Mouse (Mus musculus): Measurements from ENCODE around the gene Hist1h3i. TPM values are rescaled to one million over a fixed set of nuclear protein-coding genes. Genes with fewer than 3 reads are reported as not detected.
"Not testable (repeated sequence)": the region's sequence is repeated elsewhere in the genome, so short reads cannot be mapped to it uniquely, and the experiment has no call there.

Hist1h3i gene
- polyA plus RNA-seq, 1 experiment from 2014 or later, result 32.1 TPM

DNA sequence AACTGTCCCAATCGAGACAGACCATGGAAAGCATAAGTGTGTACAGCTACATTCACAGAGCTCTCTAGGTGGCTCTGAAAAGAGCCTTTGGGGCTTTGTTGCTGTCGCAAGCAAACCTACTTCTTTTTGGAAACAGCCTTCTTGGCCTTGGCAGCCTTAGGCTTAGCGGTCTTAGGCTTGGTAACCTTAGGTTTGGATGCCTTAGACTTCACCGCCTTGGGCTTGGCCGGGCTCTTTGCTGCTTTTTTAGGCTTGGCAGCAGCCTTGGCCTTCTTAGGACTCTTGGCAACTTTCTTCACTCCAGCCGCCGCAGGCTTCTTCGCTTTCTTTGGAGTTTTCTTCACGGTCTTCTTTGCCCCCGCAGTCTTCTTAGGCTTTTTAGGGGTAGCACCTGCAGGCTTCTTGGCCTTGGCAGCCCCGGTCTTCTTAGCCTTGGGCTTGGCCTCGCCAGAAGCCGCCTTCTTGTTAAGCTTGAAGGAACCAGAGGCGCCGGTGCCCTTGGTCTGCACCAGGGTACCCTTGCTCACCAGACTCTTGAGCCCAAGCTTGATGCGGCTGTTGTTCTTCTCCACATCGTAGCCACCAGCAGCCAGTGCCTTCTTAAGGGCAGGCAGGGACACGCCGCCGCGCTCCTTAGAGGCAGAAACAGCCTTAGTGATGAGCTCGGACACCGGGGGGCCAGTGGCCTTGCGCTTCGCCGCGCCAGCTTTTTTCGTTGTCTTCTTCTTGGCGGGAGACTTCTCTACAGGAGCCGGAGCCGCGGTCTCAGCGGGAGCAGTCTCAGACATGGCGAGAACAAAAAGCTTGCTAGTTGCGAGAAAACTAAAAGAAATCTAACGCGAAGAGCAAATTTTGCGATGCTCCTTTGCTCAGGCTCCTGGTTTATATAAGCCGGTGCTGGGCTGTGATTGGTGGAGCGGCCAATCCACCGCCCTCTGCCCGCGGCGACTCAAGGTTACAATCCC, 3.1 kb downstream of the Hist1h3i start, which contains the start of gene Hist1h1b:
Gene Hist1h1b (minus strand): TSS at position 859 of the 965 bp plus-strand sequence.
- Histone ChIP-seq H3K9me3 (no peaks in the 10 kb centered on the region), H3K9ac (peak within 1 kb of the TSS; percentile 71), H3K27me3 (no peaks in the 10 kb centered on the region), H3K4me2 (peak within 1 kb of the TSS; percentile 94), H3K4me1 (replicated peaks) (peaks cover 45% of the 10 kb centered on the region), H3K27ac (replicated peaks) (peak within 1 kb of the TSS; percentile 82), H3K36me3 (no peaks in the 10 kb centered on the region), H3K4me3 (peak within 1 kb of the TSS; percentile 54)
- under 1% methylated on average over 44 of the region's 44 CpGs for WGBS
- ATAC-seq (ENCODE audit: low read depth), result peak; percentile 2; the same call in 1 of the 2 replicates

- Histone ChIP-seq H3K9ac (peak overlapping the region; percentile 71), H3K4me3 (peak overlapping the region; percentile 54), H3K27ac (replicated peaks) (peak overlapping the region; percentile 82), H3K36me3 (no peaks in the 10 kb centered on the region), H3K9me3 (no peaks in the 10 kb centered on the region), H3K27me3 (no peaks in the 10 kb centered on the region), H3K4me2 (peak overlapping the region; percentile 94), H3K4me1 (replicated peaks) (peaks cover 42% of the 10 kb centered on the region)
- 5% methylated on average over 33 of the region's 33 CpGs for WGBS
- peak; percentile 94 for ATAC-seq (ENCODE audit: low read depth)
These were observed 4.1 kb downstream of the Hist1h3i start for GRCm38 (mm10) chr13:21778814-21779766.

DNA sequence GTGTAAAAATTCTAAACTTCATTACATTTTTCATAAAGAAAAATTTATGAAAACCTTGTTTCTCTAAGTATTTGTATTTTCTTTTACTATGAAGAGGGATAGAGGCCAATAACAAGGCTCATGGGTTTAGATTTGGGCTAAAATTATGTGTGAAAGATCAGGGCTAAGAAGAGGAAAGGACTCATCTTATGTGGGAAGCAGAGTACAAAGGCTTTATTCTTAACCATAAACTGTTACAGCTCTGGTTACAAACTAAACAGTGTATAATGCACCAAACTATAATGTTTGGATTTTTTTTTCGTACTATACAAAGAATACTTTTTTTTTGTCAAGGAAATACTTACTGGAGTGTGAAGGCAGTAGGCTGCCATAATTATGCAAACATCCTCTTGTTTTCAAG, 27.5 kb downstream of the Hist1h3i start:
- peak overlapping the region; percentile 25; the same call in 1 of the 2 replicates for H3K4me2 ChIP-seq
- H3K36me3 ChIP-seq, result no peaks in the 10 kb centered on the region
- no peaks in the 10 kb centered on the region for H3K9me3 ChIP-seq
- no peak for ATAC-seq (ENCODE audit: low read depth)
- H3K27me3 ChIP-seq, result no peaks in the 10 kb centered on the region
- 69% methylated on average over 1 of the region's 1 CpGs for WGBS
- no peak overlapping the region for H3K9ac ChIP-seq
- no peak overlapping the region for H3K4me3 ChIP-seq
- H3K4me1 ChIP-seq (replicated peaks), result peaks cover 18% of the 10 kb centered on the region
- H3K27ac ChIP-seq (replicated peaks), result no peak overlapping the region

DNA sequence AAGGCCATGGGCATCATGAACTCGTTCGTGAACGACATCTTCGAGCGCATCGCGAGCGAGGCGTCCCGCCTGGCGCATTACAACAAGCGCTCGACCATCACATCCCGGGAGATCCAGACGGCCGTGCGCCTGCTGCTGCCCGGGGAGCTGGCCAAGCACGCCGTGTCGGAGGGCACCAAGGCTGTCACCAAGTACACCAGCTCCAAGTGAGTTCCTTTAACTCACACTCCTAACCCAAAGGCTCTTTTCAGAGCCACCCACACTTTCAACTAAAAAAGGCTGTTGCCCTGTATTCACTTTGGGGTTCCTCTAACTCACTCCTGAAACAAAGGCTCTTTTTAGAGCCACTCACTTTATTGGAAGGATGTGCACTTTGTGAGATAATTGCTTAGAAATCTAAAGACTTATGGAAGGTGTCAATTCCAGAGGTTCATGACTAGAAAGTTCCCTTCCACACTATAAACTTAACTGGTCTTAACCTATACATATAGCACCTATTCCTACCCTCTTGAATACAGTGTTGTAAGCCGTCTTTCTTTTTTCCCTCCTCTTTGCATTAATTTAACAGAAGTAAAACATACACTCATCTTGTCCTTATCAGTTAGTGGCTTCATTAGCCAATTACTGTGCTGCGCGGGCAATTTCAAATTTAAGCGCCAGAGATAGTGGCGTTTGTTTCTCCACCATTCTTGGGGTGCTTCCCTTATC, 28.7 kb downstream of the Hist1h3i start:
- under 1% methylated on average over 26 of the region's 26 CpGs for WGBS
- peak; percentile 20 for ATAC-seq (ENCODE audit: low read depth)
- peak overlapping the region; percentile 47 for H3K4me3 ChIP-seq
- not testable (repeated sequence) for H3K36me3 ChIP-seq, H3K27me3 ChIP-seq, H3K9me3 ChIP-seq
- peak overlapping the region; percentile 67 for H3K9ac ChIP-seq
- peaks cover 23% of the 10 kb centered on the region for H3K4me1 ChIP-seq (replicated peaks)
- peak overlapping the region; percentile 76 for H3K4me2 ChIP-seq
- H3K27ac ChIP-seq (replicated peaks), result peak overlapping the region; percentile 87

GRCm38 (mm10) chr13:21753524-21754285, 29.5 kb downstream of the Hist1h3i start, which contains the start of the genes Hist1h2ak and Hist1h2bn:
TSS of gene Hist1h2ak (minus strand) at chr13:21753827.
TSS of gene Hist1h2bn (plus strand) at chr13:21754123.
- Histone ChIP-seq H3K9ac (peak within 1 kb of the TSS; percentile 72), H3K4me3 (peak within 1 kb of the TSS; percentile 47), H3K27ac (replicated peaks) (peak within 1 kb of the TSS; percentile 94), H3K4me1 (replicated peaks) (peaks cover 30% of the 10 kb centered on the region), H3K4me2 (peak within 1 kb of the TSS; percentile 76)
- H3K27me3 ChIP-seq, H3K36me3 ChIP-seq, H3K9me3 ChIP-seq: not testable (repeated sequence)
- ATAC-seq (ENCODE audit: low read depth), result peak; percentile 95
- 1% methylated on average over 47 of the region's 50 CpGs for WGBS

- Histone ChIP-seq H3K36me3 (no peaks in the 10 kb centered on the region), H3K27me3 (no peaks in the 10 kb centered on the region), H3K27ac (replicated peaks) (peak overlapping the region; percentile 94), H3K9ac (peak overlapping the region; percentile 72), H3K9me3 (no peaks in the 10 kb centered on the region), H3K4me2 (peak overlapping the region; percentile 76), H3K4me3 (peak overlapping the region; percentile 47), H3K4me1 (replicated peaks) (peaks cover 35% of the 10 kb centered on the region)
- WGBS, result 3% methylated on average over 10 of the region's 10 CpGs
- ATAC-seq (ENCODE audit: low read depth), result no peak
These were observed 30.1 kb downstream of the Hist1h3i start for GRCm38 (mm10) chr13:21753051-21753523.

GRCm38 (mm10) chr13:21752356-21752755, 30.8 kb downstream of the Hist1h3i start:
- Histone ChIP-seq H3K4me1 (replicated peaks) (peaks cover 39% of the 10 kb centered on the region), H3K36me3 (no peaks in the 10 kb centered on the region), H3K4me3 (no peak overlapping the region), H3K9me3 (no peaks in the 10 kb centered on the region), H3K9ac (no peak overlapping the region), H3K4me2 (peak overlapping the region; percentile 76), H3K27ac (replicated peaks) (no peak overlapping the region), H3K27me3 (no peaks in the 10 kb centered on the region)
- no peak for ATAC-seq (ENCODE audit: low read depth)
- 50% methylated on average over 3 of the region's 3 CpGs for WGBS

GRCm38 (mm10) chr13:21751827-21752226, 31.3 kb downstream of the Hist1h3i start:
- Histone ChIP-seq H3K27me3 (no peaks in the 10 kb centered on the region), H3K9me3 (no peaks in the 10 kb centered on the region), H3K4me1 (replicated peaks) (peaks cover 41% of the 10 kb centered on the region), H3K36me3 (no peaks in the 10 kb centered on the region), H3K4me2 (0 out of 2 replicates have a peak overlapping the region, but pooled peaks have one; percentile 76), H3K4me3 (no peak overlapping the region), H3K9ac (no peak overlapping the region), H3K27ac (replicated peaks) (no peak overlapping the region)
- WGBS, result 79% methylated on average over 3 of the region's 3 CpGs
- no peak for ATAC-seq (ENCODE audit: low read depth)

DNA sequence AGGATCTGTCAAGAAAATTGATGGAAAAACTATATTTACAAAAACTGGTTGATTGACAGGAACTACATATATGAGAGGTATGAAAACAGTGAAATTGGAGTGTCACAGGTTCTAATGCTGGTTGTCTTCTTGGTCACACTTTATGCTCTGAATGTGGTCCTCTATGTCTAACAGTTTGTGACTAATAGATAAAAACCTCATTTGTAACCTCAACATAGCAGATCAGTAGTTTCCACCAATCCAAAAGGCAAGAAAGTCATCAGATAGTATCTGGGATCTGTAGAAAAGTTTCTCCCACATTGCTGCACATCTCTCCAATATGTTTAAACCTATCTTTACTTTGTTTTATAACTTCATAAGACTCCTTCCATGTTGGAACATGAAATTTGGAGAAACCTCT, 31.8 kb downstream of the Hist1h3i start:
- no peak overlapping the region for H3K27ac ChIP-seq (replicated peaks)
- no peaks in the 10 kb centered on the region for H3K9me3 ChIP-seq
- no peak overlapping the region for H3K4me2 ChIP-seq
- H3K4me1 ChIP-seq (replicated peaks), result peaks cover 41% of the 10 kb centered on the region
- ATAC-seq (ENCODE audit: low read depth), result no peak
- no peaks in the 10 kb centered on the region for H3K27me3 ChIP-seq
- no peaks in the 10 kb centered on the region for H3K36me3 ChIP-seq
- no peak overlapping the region for H3K4me3 ChIP-seq
- no peak overlapping the region for H3K9ac ChIP-seq

- Histone ChIP-seq H3K4me2 (peak within 1 kb of the TSS; percentile 89), H3K9ac (peak within 1 kb of the TSS; percentile 76), H3K27ac (replicated peaks) (peak within 1 kb of the TSS; percentile 90), H3K4me3 (peak within 1 kb of the TSS; percentile 57), H3K4me1 (replicated peaks) (peaks cover 41% of the 10 kb centered on the region)
- not testable (repeated sequence) for H3K36me3 ChIP-seq, H3K9me3 ChIP-seq, H3K27me3 ChIP-seq
- ATAC-seq (ENCODE audit: low read depth), result peak; percentile 86
- WGBS, result under 1% methylated on average over 48 of the region's 56 CpGs
These were observed 32.8 kb downstream of the Hist1h3i start, which contains the start of gene Hist1h4k for GRCm38 (mm10) chr13:21750159-21751017. TSS of gene Hist1h4k (minus strand) at chr13:21750505.
